Mouse (Mus musculus) MEL (cell line): ENCODE results near the gene Psmb10. TPM values are rescaled to one million over a fixed set of nuclear protein-coding genes. Genes with fewer than 3 reads are reported as not detected.

Experiments
- DNase-seq: peaks from one replicate; pipeline ENCODE4 v3.0.0; 2011; ENCODE audit warnings: low read depth, low spot score
- H3K27ac ChIP-seq: 2 replicates; pipeline ENCODE4 v1.5.1; 2012; ENCODE audit warnings: low read depth, mild to moderate bottlenecking, control low read depth, low read length, moderate library complexity; ENCODE audit not compliant: control insufficient read depth
- H3K27me3 ChIP-seq, 2 experiments: fragments of 150-350 bp in 1 of 2; sonication (generic) in 1 of 2; 2 replicates each; pipeline ENCODE4 v1.6.1; 2012; ENCODE audit warnings: low read length in 2 of 2, mild to moderate bottlenecking in 2 of 2, improper control_type of control experiment in 1 of 2, moderate library complexity in 1 of 2; ENCODE audit not compliant: insufficient read depth in 2 of 2, control insufficient read depth in 1 of 2
- H3K36me3 ChIP-seq, 2 experiments: 2 replicates each; pipeline ENCODE4 v1.6.1; 2012 to 2014; ENCODE audit warnings: low read length in 2 of 2, improper control_type of control experiment in 1 of 2, inconsistent platforms in 1 of 2, mild to moderate bottlenecking in 1 of 2; ENCODE audit not compliant: insufficient read depth in 2 of 2, control insufficient read depth in 1 of 2
- H3K4me1 ChIP-seq, 2 experiments: fragments of 150-350 bp in 1 of 2; sonication (generic) in 1 of 2; 2 replicates each; pipeline ENCODE4 v1.6.1; 2012; ENCODE audit warnings: low read length in 2 of 2, improper control_type of control experiment in 1 of 2, mild to moderate bottlenecking in 1 of 2; ENCODE audit not compliant: insufficient read depth in 2 of 2, control insufficient read depth in 1 of 2
- H3K4me3 ChIP-seq, 2 experiments: fragments of 150-350 bp in 1 of 2; sonication (generic) in 1 of 2; 2 replicates each; pipeline ENCODE4 v1.5.1; 2012; ENCODE audit warnings: low read depth in 2 of 2, low read length in 2 of 2, mild to moderate bottlenecking in 2 of 2, moderate library complexity in 2 of 2, control low read depth in 1 of 2, improper control_type of control experiment in 1 of 2; ENCODE audit not compliant: control insufficient read depth in 1 of 2, insufficient read depth in 1 of 2
- H3K79me2 ChIP-seq: 2 replicates; pipeline ENCODE4 v1.6.1; 2012; ENCODE audit warnings: mild to moderate bottlenecking, low read length, moderate library complexity; ENCODE audit not compliant: control insufficient read depth, poor library complexity, insufficient read depth
- H3K9ac ChIP-seq: 2 replicates; pipeline ENCODE4 v1.6.1; 2012; ENCODE audit warnings: low read depth, mild to moderate bottlenecking, control low read depth, low read length, moderate library complexity; ENCODE audit not compliant: control insufficient read depth, poor library complexity, severe bottlenecking
- H3K9me3 ChIP-seq: fragments of 150-350 bp; sonication (generic); replicated peaks from 2 replicates; pipeline ENCODE4 v1.6.1; 2012; ENCODE audit warnings: mild to moderate bottlenecking, low read length, improper control_type of control experiment, moderate library complexity; ENCODE audit not compliant: insufficient read depth
- BHLHE40 ChIP-seq: IDR thresholded peaks from 2 replicates; pipeline ENCODE4 v1.6.1; 2012; ENCODE audit warnings: low read depth, mild to moderate bottlenecking, inconsistent platforms, low read length, improper control_type of control experiment, borderline replicate concordance
- CHD2 ChIP-seq: IDR thresholded peaks from 2 replicates; pipeline ENCODE4 v1.6.1; 2011; ENCODE audit warnings: low read length, improper control_type of control experiment
- CTCF ChIP-seq, 3 experiments: IDR thresholded peaks in 2 of 3; conservative IDR thresholded peaks in 1 of 3; 2 replicates each; pipeline ENCODE4 v1.5.1; 2011 to 2012; ENCODE audit warnings: low read length in 3 of 3, low read depth in 2 of 3, mild to moderate bottlenecking in 2 of 3, improper control_type of control experiment in 1 of 3, inconsistent platforms in 1 of 3, mixed read lengths in 1 of 3, moderate library complexity in 1 of 3; ENCODE audit not compliant: control insufficient read depth in 1 of 3, insufficient read depth in 1 of 3, poor library complexity in 1 of 3, severe bottlenecking in 1 of 3
- E2F4 ChIP-seq: IDR thresholded peaks from 2 replicates; pipeline ENCODE4 v1.6.1; 2011; ENCODE audit warnings: low read depth, low read length, improper control_type of control experiment, borderline replicate concordance
- ELF1 ChIP-seq: IDR thresholded peaks from 2 replicates; pipeline ENCODE4 v1.6.1; 2014; ENCODE audit warnings: low read depth, mild to moderate bottlenecking, inconsistent platforms, low read length, improper control_type of control experiment, moderate library complexity
- EP300 ChIP-seq, 2 experiments: IDR thresholded peaks; 2 replicates each; pipeline ENCODE4 v1.6.1; 2011; ENCODE audit warnings: improper control_type of control experiment in 2 of 2, low read length in 2 of 2, low read depth in 1 of 2, mild to moderate bottlenecking in 1 of 2
- ETS1 ChIP-seq: IDR thresholded peaks from 2 replicates; pipeline ENCODE4 v1.6.1; 2012; ENCODE audit warnings: low read depth, mild to moderate bottlenecking, inconsistent platforms, low read length, improper control_type of control experiment, moderate library complexity
- GABPA ChIP-seq: IDR thresholded peaks from 2 replicates; pipeline ENCODE4 v1.6.1; 2012; ENCODE audit warnings: low read depth, mild to moderate bottlenecking, inconsistent platforms, low read length, improper control_type of control experiment, moderate library complexity
- GATA1 ChIP-seq: IDR thresholded peaks from 2 replicates; pipeline ENCODE4 v1.6.1; 2011; ENCODE audit warnings: low read depth, low read length, improper control_type of control experiment
- JUND ChIP-seq: IDR thresholded peaks from 2 replicates; pipeline ENCODE4 v1.6.1; 2011; ENCODE audit warnings: low read depth, mild to moderate bottlenecking, improper control_type of control experiment, low read length
- KAT2A ChIP-seq: conservative IDR thresholded peaks from 2 replicates; pipeline ENCODE4 v1.6.1; 2012; ENCODE audit warnings: low read depth, low read length, improper control_type of control experiment, inconsistent platforms
- MAFK ChIP-seq: IDR thresholded peaks from 2 replicates; pipeline ENCODE4 v1.6.1; 2011; ENCODE audit warnings: low read depth, mild to moderate bottlenecking, low read length, improper control_type of control experiment, borderline replicate concordance
- MAX ChIP-seq: IDR thresholded peaks from 2 replicates; pipeline ENCODE4 v1.6.1; 2011; ENCODE audit warnings: low read length, improper control_type of control experiment
- MAZ ChIP-seq: IDR thresholded peaks from 2 replicates; pipeline ENCODE4 v1.6.1; 2012; ENCODE audit warnings: low read depth, mild to moderate bottlenecking, inconsistent platforms, low read length, improper control_type of control experiment
- MEF2A ChIP-seq: IDR thresholded peaks from 2 replicates; pipeline ENCODE4 v1.6.1; 2014; ENCODE audit warnings: low read depth, mild to moderate bottlenecking, inconsistent platforms, low read length, improper control_type of control experiment; ENCODE audit not compliant: poor library complexity, insufficient replicate concordance, severe bottlenecking; ENCODE audit errors: extremely low read depth
- MXI1 ChIP-seq: IDR thresholded peaks from 2 replicates; pipeline ENCODE4 v1.6.1; 2011; ENCODE audit warnings: mild to moderate bottlenecking, low read depth, low read length, improper control_type of control experiment
- MYB ChIP-seq: IDR thresholded peaks from 2 replicates; pipeline ENCODE4 v1.6.1; 2011; ENCODE audit warnings: mild to moderate bottlenecking, low read depth, low read length, improper control_type of control experiment
- MYC ChIP-seq: IDR thresholded peaks from 2 replicates; pipeline ENCODE4 v1.6.1; 2011; ENCODE audit warnings: low read depth, mild to moderate bottlenecking, low read length, improper control_type of control experiment, moderate library complexity
- NRF1 ChIP-seq: IDR thresholded peaks from 2 replicates; pipeline ENCODE4 v1.6.1; 2014; ENCODE audit warnings: low read depth, mild to moderate bottlenecking, inconsistent platforms, low read length, improper control_type of control experiment, moderate library complexity; ENCODE audit not compliant: poor library complexity, insufficient read depth, severe bottlenecking
- POLR2AphosphoS2 ChIP-seq: IDR thresholded peaks from 2 replicates; pipeline ENCODE4 v1.6.1; 2011; ENCODE audit warnings: low read length, improper control_type of control experiment
- POLR2AphosphoS5 ChIP-seq: IDR thresholded peaks from 2 replicates; pipeline ENCODE4 v1.6.1; 2012; ENCODE audit warnings: low read depth, borderline replicate concordance, mild to moderate bottlenecking, inconsistent platforms, low read length, moderate library complexity, mixed read lengths
- RAD21 ChIP-seq: IDR thresholded peaks from 2 replicates; pipeline ENCODE4 v1.6.1; 2011; ENCODE audit warnings: mild to moderate bottlenecking, low read depth, low read length, improper control_type of control experiment
- RCOR1 ChIP-seq: IDR thresholded peaks from 2 replicates; pipeline ENCODE4 v1.6.1; 2012; ENCODE audit warnings: low read depth, mild to moderate bottlenecking, inconsistent platforms, low read length, improper control_type of control experiment
- SIN3A ChIP-seq: IDR thresholded peaks from 2 replicates; pipeline ENCODE4 v1.6.1; 2012; ENCODE audit warnings: low read length, improper control_type of control experiment, inconsistent platforms
- SMC3 ChIP-seq: IDR thresholded peaks from 2 replicates; pipeline ENCODE4 v1.6.1; 2011; ENCODE audit warnings: low read depth, low read length, improper control_type of control experiment
- TAL1 ChIP-seq: IDR thresholded peaks from 2 replicates; pipeline ENCODE4 v1.6.1; 2012; ENCODE audit warnings: mild to moderate bottlenecking, inconsistent platforms, low read length, moderate library complexity, mixed read lengths
- TBP ChIP-seq: IDR thresholded peaks from 2 replicates; pipeline ENCODE4 v1.8.0; 2011; ENCODE audit warnings: low read depth, low read length, improper control_type of control experiment
- TCF12 ChIP-seq: IDR thresholded peaks from 2 replicates; pipeline ENCODE4 v1.6.1; 2014; ENCODE audit warnings: low read depth, mild to moderate bottlenecking, inconsistent platforms, low read length, improper control_type of control experiment, moderate library complexity
- UBTF ChIP-seq: IDR thresholded peaks from 2 replicates; pipeline ENCODE4 v1.6.1; 2012; ENCODE audit warnings: low read depth, mild to moderate bottlenecking, inconsistent platforms, low read length, improper control_type of control experiment, moderate library complexity, borderline replicate concordance; ENCODE audit not compliant: insufficient read depth
- USF1 ChIP-seq: IDR thresholded peaks from 2 replicates; pipeline ENCODE4 v1.6.1; 2014; ENCODE audit warnings: low read depth, mild to moderate bottlenecking, inconsistent platforms, low read length, improper control_type of control experiment, moderate library complexity
- USF2 ChIP-seq, 2 experiments: IDR thresholded peaks; 2 replicates each; pipeline ENCODE4 v1.6.1; 2011 to 2012; ENCODE audit warnings: improper control_type of control experiment in 2 of 2, low read length in 2 of 2, borderline replicate concordance in 1 of 2, inconsistent platforms in 1 of 2, low read depth in 1 of 2, mild to moderate bottlenecking in 1 of 2; ENCODE audit not compliant: insufficient read depth in 1 of 2
- ZC3H11A ChIP-seq: IDR thresholded peaks from 2 replicates; pipeline ENCODE4 v1.6.1; 2012; ENCODE audit warnings: low read depth, mild to moderate bottlenecking, inconsistent platforms, low read length, improper control_type of control experiment
- ZKSCAN1 ChIP-seq: IDR thresholded peaks from 2 replicates; pipeline ENCODE4 v1.6.1; 2012; ENCODE audit warnings: low read depth, mild to moderate bottlenecking, inconsistent platforms, low read length, improper control_type of control experiment, moderate library complexity
- ZMIZ1 ChIP-seq: IDR thresholded peaks from 2 replicates; pipeline ENCODE4 v1.6.1; 2012; ENCODE audit warnings: low read depth, mild to moderate bottlenecking, inconsistent platforms, low read length, improper control_type of control experiment, moderate library complexity
- ZNF384 ChIP-seq: IDR thresholded peaks from 2 replicates; pipeline ENCODE4 v1.6.1; 2012; ENCODE audit warnings: low read depth, mild to moderate bottlenecking, inconsistent platforms, low read length, improper control_type of control experiment
- polyA plus RNA-seq, 2 experiments: library from polyadenylated mRNA; stranded (reverse) in 1 of 2; unstranded in 1 of 2; fragments of >175 nt in 1 of 2; fragments of >200 nt in 1 of 2; gene quantifications; 2 replicates each; pipeline versions ENCODE4 v1.2.1 to v1.2.4; 2012; ENCODE audit warnings: low replicate concordance in 2 of 2, low read depth in 1 of 2; ENCODE audit not compliant: insufficient read length in 2 of 2, insufficient read depth in 1 of 2, missing spikeins in 1 of 2
- total RNA-seq: library from RNA; depleted of rRNA; stranded (reverse); fragments of 300-350 nt; gene quantifications from 2 replicates; pipeline ENCODE4 v1.2.3, GENCODE M21; 2012

The Psmb10 gene
- total and polyA plus RNA-seq, 3 experiments: 193 to 275 TPM; not detected in 1

- Histone ChIP-seq H3K9me3 (no peaks in the 10 kb centered on the region), H3K27me3 (no peaks in the 10 kb centered on the region), H3K9ac (peak overlapping the region; percentile 57), H3K36me3 (peaks cover 0 to 5% of the 10 kb centered on the region in 2 experiments; a peak in 2 of 4 replicates), H3K4me3 (peak overlapping the region; percentile 64 to 88), H3K79me2 (peaks cover 18% of the 10 kb centered on the region), H3K27ac (peak overlapping the region; percentile 96), H3K4me1 (peaks cover 3 to 23% of the 10 kb centered on the region in 2 experiments; a peak in 3 of 4 replicates)
- peak; percentile 91 for DNase-seq
- no peak for TF ChIP-seq POLR2AphosphoS2
- peak in 2 of 3 experiments; percentile 19 to 28; a peak in 1 of 6 replicates for TF ChIP-seq CTCF (IDR thresholded peaks at IDR 0.05 in 2 of 3, conservative IDR thresholded peaks at IDR 0.05 in 1 of 3; ENCODE audit: control insufficient read depth in 1 of 3, insufficient read depth in 1 of 3, low read depth in 2 of 3, low read length in 3 of 3, poor library complexity in 1 of 3, severe bottlenecking in 1 of 3)
- no peak; the same call in 1 of the 2 replicates for TF ChIP-seq ELF1
- no peak for TF ChIP-seq NRF1
- no peak for TF ChIP-seq ZKSCAN1
- no peak for TF ChIP-seq MYB
- TF ChIP-seq GABPA: no peak
- peak; percentile 46; the same call in 1 of the 2 replicates for TF ChIP-seq MAX
- TF ChIP-seq USF2 (IDR thresholded peaks at IDR 0.05; ENCODE audit: borderline replicate concordance in 1 of 2, insufficient read depth in 1 of 2, low read depth in 1 of 2, low read length in 2 of 2): no peak
- TF ChIP-seq POLR2AphosphoS5: no peak
- no peak for TF ChIP-seq ZMIZ1
- TF ChIP-seq EP300 (IDR thresholded peaks at IDR 0.05; ENCODE audit: low read depth in 1 of 2, low read length in 2 of 2): peak; percentile 74 to 88; a peak in 3 of 4 replicates
- TF ChIP-seq SMC3: peak; percentile 34; the same call in 1 of the 2 replicates
- peak; percentile 81; the same call in 1 of the 2 replicates for TF ChIP-seq SIN3A
- no peak for TF ChIP-seq USF1
- TF ChIP-seq ZNF384: no peak
- TF ChIP-seq MEF2A: no peak
- peak; percentile 63; the same call in 1 of the 2 replicates for TF ChIP-seq MAZ
- 0 out of 2 replicates have a peak, but pooled peaks have one; percentile 13 for TF ChIP-seq MAFK
- TF ChIP-seq TAL1: peak; percentile 41
- TF ChIP-seq KAT2A: no peak
- no peak for TF ChIP-seq RAD21
- peak; percentile 48 for TF ChIP-seq RCOR1
- TF ChIP-seq E2F4: 0 out of 2 replicates have a peak, but pooled peaks have one; percentile 14
- peak; percentile 84 for TF ChIP-seq GATA1
- TF ChIP-seq CHD2: no peak
- TF ChIP-seq ZC3H11A: no peak
- TF ChIP-seq TCF12: peak; percentile 87
- TF ChIP-seq TBP: peak; percentile 84
- peak; percentile 38; the same call in 1 of the 2 replicates for TF ChIP-seq MXI1
- peak; percentile 34 for TF ChIP-seq MYC
- peak; percentile 75 for TF ChIP-seq ETS1
- TF ChIP-seq BHLHE40: no peak
- TF ChIP-seq UBTF: peak; percentile 92
- TF ChIP-seq JUND: no peak
These were observed 28.6 kb upstream of the Psmb10 start for GRCm38 (mm10) chr8:105966692-105967311.
